Mouse (Mus musculus) thymus, adult 2 months (tissue): ENCODE measurements around the gene Tmem274.

ENCODE experiments used
- CTCF ChIP-seq: fragments of 200-500 bp; IDR thresholded peaks from 2 replicates; pipeline ENCODE4 v1.5.1; 2012; ENCODE audit warnings: mild to moderate bottlenecking, control low read depth, low read length, moderate library complexity, borderline replicate concordance; ENCODE audit not compliant: control insufficient read depth, poor library complexity, insufficient read depth; ENCODE audit errors: extremely low read depth
- POLR2A ChIP-seq: fragments of 200-500 bp; IDR thresholded peaks from 2 replicates; pipeline ENCODE4 v1.6.1; 2012; ENCODE audit warnings: mild to moderate bottlenecking, low read length, control low read depth, moderate library complexity; ENCODE audit not compliant: control insufficient read depth, poor library complexity, insufficient read depth; ENCODE audit errors: extremely low read depth

DNA sequence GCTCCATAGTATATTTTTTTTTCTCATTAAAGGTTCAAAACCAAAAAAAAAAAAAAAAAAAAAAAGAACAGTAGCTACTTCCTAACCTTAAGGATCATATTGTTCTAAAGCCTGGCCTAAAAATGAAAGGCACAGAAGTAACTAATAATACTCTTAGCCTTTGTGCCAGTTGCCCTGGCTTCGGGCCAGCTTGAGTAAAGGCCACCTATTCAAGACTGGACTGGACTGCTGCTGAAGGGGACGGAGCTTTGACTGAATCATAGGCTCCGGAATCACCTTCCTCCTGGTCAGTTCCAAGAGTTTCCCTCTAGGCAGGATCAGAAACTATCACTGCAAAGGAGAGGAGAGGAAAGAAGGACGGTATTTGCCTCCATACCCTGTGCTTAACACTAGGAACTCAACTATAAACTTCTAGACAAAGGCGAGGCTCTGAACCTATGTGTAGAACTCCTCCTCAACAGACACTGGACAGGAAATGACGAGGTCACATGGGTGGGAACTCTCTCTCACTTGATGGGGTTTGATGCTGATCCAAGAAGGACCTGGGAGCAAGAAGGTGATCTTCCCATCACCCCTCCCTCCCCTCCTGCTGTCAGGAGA lies 19.2 kb upstream of the Tmem274 start:
- TF ChIP-seq CTCF (no peak), POLR2A (no peak)
